Mouse (Mus musculus) CH12F3 (cell line): ENCODE results near the gene Ccdc13.

Source experiments
- in situ Hi-C: fragments of 300-500 bp; cut with MboI; formaldehyde crosslinking; loops from 2 replicates; pipeline ENCODE4 v1.14.3; 2020; ENCODE audit warnings: low sequenced_read_pairs

The Ccdc13 gene

GRCm38 (mm10) chr9:121807947-121808346 lies 31.3 kb downstream of the Ccdc13 start:
- in situ Hi-C loops = no loop called here

GRCm38 (mm10) chr9:121807546-121807945 lies 31.7 kb downstream of the Ccdc13 start:
- in situ Hi-C loops = no loop called here

- in situ Hi-C loops = no loop called here
These were observed 36.5 kb downstream of the Ccdc13 start for GRCm38 (mm10) chr9:121802747-121803146.

- in situ Hi-C loops = no loop called here
These were observed 40.3 kb downstream of the Ccdc13 start for GRCm38 (mm10) chr9:121798887-121799520.

GRCm38 (mm10) chr9:121797722-121798121 lies 41.5 kb downstream of the Ccdc13 start:
- in situ Hi-C loops = no loop called here

GRCm38 (mm10) chr9:121794972-121795539 lies 44.2 kb downstream of the Ccdc13 start:
- in situ Hi-C loops = no loop called here

GRCm38 (mm10) chr9:121791757-121792521 lies 47.3 kb downstream of the Ccdc13 start, which contains the start of gene Hhatl:
TSS of gene Hhatl (minus strand) at chr9:121792507.
- in situ Hi-C loops = no loop called here

GRCm38 (mm10) chr9:121791206-121791605 lies 48.1 kb downstream of the Ccdc13 start:
- in situ Hi-C loops = no loop called here

GRCm38 (mm10) chr9:121786359-121786758 lies 52.9 kb downstream of the Ccdc13 start:
- in situ Hi-C loops = no loop called here

- in situ Hi-C loops = no loop called here
These were observed 54.0 kb downstream of the Ccdc13 start for GRCm38 (mm10) chr9:121785261-121785660.

GRCm38 (mm10) chr9:121784801-121785200 lies 54.5 kb downstream of the Ccdc13 start:
- in situ Hi-C loops = no loop called here

GRCm38 (mm10) chr9:121778066-121778624 lies 61.1 kb downstream of the Ccdc13 start:
- in situ Hi-C loops = no loop called here

GRCm38 (mm10) chr9:121777484-121778065 lies 61.7 kb downstream of the Ccdc13 start, which contains the start of gene Klhl40:
TSS of gene Klhl40 (plus strand) at chr9:121777607.
- in situ Hi-C loops = no loop called here

GRCm38 (mm10) chr9:121776511-121776910 lies 62.8 kb downstream of the Ccdc13 start:
- in situ Hi-C loops = no loop called here

- in situ Hi-C loops = no loop called here
These were observed 63.3 kb downstream of the Ccdc13 start for GRCm38 (mm10) chr9:121775951-121776350.

- in situ Hi-C loops = no loop called here
These were observed 66.8 kb downstream of the Ccdc13 start for GRCm38 (mm10) chr9:121772412-121772811.

GRCm38 (mm10) chr9:121765166-121765855 lies 74.0 kb downstream of the Ccdc13 start:
- in situ Hi-C loops = no loop called here

- in situ Hi-C loops = no loop called here
These were observed 75.5 kb downstream of the Ccdc13 start for GRCm38 (mm10) chr9:121763716-121764115.

GRCm38 (mm10) chr9:121762761-121763160 lies 76.5 kb downstream of the Ccdc13 start:
- in situ Hi-C loops = no loop called here

- in situ Hi-C loops = no loop called here
These were observed 77.0 kb downstream of the Ccdc13 start for GRCm38 (mm10) chr9:121762248-121762647.

GRCm38 (mm10) chr9:121761787-121762186 lies 77.5 kb downstream of the Ccdc13 start:
- in situ Hi-C loops = no loop called here
